Mouse (Mus musculus): ENCODE measurements around the gene Ssh3.

The Ssh3 gene

GRCm38 (mm10) chr19:4214071-4214770 is 54.8 kb downstream of the Ssh3 start, which contains the start of the genes Clcf1 and AC109138.7:
TSS of gene Clcf1 (plus strand) at chr19:4214238.
TSS of gene AC109138.7 (plus strand) at chr19:4214357.
- DNase-seq = no peak

GRCm38 (mm10) chr19:4213524-4213974 is 55.4 kb downstream of the Ssh3 start:
- DNase-seq = no peak

- DNase-seq = no peak
These were observed 56.9 kb downstream of the Ssh3 start for GRCm38 (mm10) chr19:4211891-4212588.

All from cerebellum, adult 18-20 months (tissue).